Mouse (Mus musculus): ENCODE results near the gene Hpse.

Hpse gene

GRCm38 (mm10) chr5:100697398-100697797 lies 22.1 kb downstream of the Hpse start:
- no peak for DNase-seq (ENCODE audit: low spot score in 2 of 2)

- no peak for DNase-seq (ENCODE audit: low spot score in 2 of 2)
These were observed 33.9 kb downstream of the Hpse start for GRCm38 (mm10) chr5:100685631-100686030.

- no peak for DNase-seq (ENCODE audit: low spot score in 2 of 2)
These were observed 39.0 kb downstream of the Hpse start for GRCm38 (mm10) chr5:100680542-100680933.

GRCm38 (mm10) chr5:100679911-100680541 lies 39.5 kb downstream of the Hpse start:
- DNase-seq (ENCODE audit: low spot score in 2 of 2) = no peak

- DNase-seq (ENCODE audit: low spot score in 2 of 2) = peak; percentile 78 to 80
These were observed 44.7 kb downstream of the Hpse start, which contains the start of gene Coq2 for GRCm38 (mm10) chr5:100674711-100675376. Gene Coq2, minus strand, starts transcription at chr5:100675140.

GRCm38 (mm10) chr5:100673745-100674486 lies 45.6 kb downstream of the Hpse start:
- DNase-seq (ENCODE audit: low spot score in 2 of 2) = peak; percentile 92 to 93

GRCm38 (mm10) chr5:100672403-100672802 lies 47.1 kb downstream of the Hpse start:
- no peak for DNase-seq (ENCODE audit: low spot score in 2 of 2)

- no peak for DNase-seq (ENCODE audit: low spot score in 2 of 2)
These were observed 47.6 kb downstream of the Hpse start for GRCm38 (mm10) chr5:100671897-100672296.

GRCm38 (mm10) chr5:100671398-100671797 lies 48.1 kb downstream of the Hpse start:
- DNase-seq (ENCODE audit: low spot score in 2 of 2) = no peak

- no peak for DNase-seq (ENCODE audit: low spot score in 2 of 2)
These were observed 52.6 kb downstream of the Hpse start for GRCm38 (mm10) chr5:100666965-100667364.

GRCm38 (mm10) chr5:100663854-100664253 lies 55.7 kb downstream of the Hpse start:
- no peak for DNase-seq (ENCODE audit: low spot score in 2 of 2)

GRCm38 (mm10) chr5:100663011-100663410 lies 56.5 kb downstream of the Hpse start:
- no peak for DNase-seq (ENCODE audit: low spot score in 2 of 2)

GRCm38 (mm10) chr5:100658460-100658859 lies 61.1 kb downstream of the Hpse start:
- DNase-seq (ENCODE audit: low spot score in 2 of 2) = peak; percentile 58

GRCm38 (mm10) chr5:100656352-100656751 lies 63.2 kb downstream of the Hpse start:
- DNase-seq (ENCODE audit: low spot score in 2 of 2) = no peak

GRCm38 (mm10) chr5:100652327-100652726 lies 67.2 kb downstream of the Hpse start:
- DNase-seq (ENCODE audit: low spot score in 2 of 2) = no peak

- no peak for DNase-seq (ENCODE audit: low spot score in 2 of 2)
These were observed 68.0 kb downstream of the Hpse start for GRCm38 (mm10) chr5:100651486-100651885.

- DNase-seq (ENCODE audit: low spot score in 2 of 2) = no peak
These were observed 68.5 kb downstream of the Hpse start for GRCm38 (mm10) chr5:100650969-100651368.

GRCm38 (mm10) chr5:100648546-100648945 lies 71.0 kb downstream of the Hpse start:
- DNase-seq (ENCODE audit: low spot score in 2 of 2) = no peak

- no peak for DNase-seq (ENCODE audit: low spot score in 2 of 2)
These were observed 71.5 kb downstream of the Hpse start for GRCm38 (mm10) chr5:100648046-100648445.

- DNase-seq (ENCODE audit: low spot score in 2 of 2) = no peak
These were observed 73.0 kb downstream of the Hpse start for GRCm38 (mm10) chr5:100646558-100646957.

- no peak for DNase-seq (ENCODE audit: low spot score in 2 of 2)
These were observed 75.5 kb downstream of the Hpse start for GRCm38 (mm10) chr5:100643991-100644535.

- DNase-seq (ENCODE audit: low spot score in 2 of 2) = peak; percentile 58 to 67
These were observed 76.1 kb downstream of the Hpse start for GRCm38 (mm10) chr5:100643253-100643990.

Data from right cerebral cortex, postnatal 10 days (tissue).